Mouse (Mus musculus) small intestine, adult 2 months (tissue): ENCODE data around the gene Tmem59. TPM values are rescaled to one million over a fixed set of nuclear protein-coding genes. Genes with fewer than 3 reads are reported as not detected.
A peak's percentile ranks its signal among the peaks of the same experiment; 100 is the strongest.

Experiments
- H3K27ac ChIP-seq: fragments of 200-500 bp; 2 replicates; pipeline ENCODE4 v1.5.1; 2012; ENCODE audit warnings: low read depth, low read length, control low read depth, inconsistent platforms; ENCODE audit not compliant: insufficient read depth
- H3K27me3 ChIP-seq: fragments of 200-500 bp; 2 replicates; pipeline ENCODE4 v1.6.1; 2012; ENCODE audit warnings: mild to moderate bottlenecking, moderate library complexity, low read length, inconsistent platforms; ENCODE audit not compliant: control insufficient read depth, insufficient read depth
- H3K36me3 ChIP-seq: fragments of 200-500 bp; 2 replicates; pipeline ENCODE4 v1.6.1; 2012; ENCODE audit warnings: mild to moderate bottlenecking, low read length, control low read depth, inconsistent platforms; ENCODE audit not compliant: control insufficient read depth, insufficient read depth
- H3K4me1 ChIP-seq: fragments of 200-500 bp; 2 replicates; pipeline ENCODE4 v1.6.1; 2012; ENCODE audit warnings: low read length, inconsistent platforms, mixed read lengths; ENCODE audit not compliant: control insufficient read depth, insufficient read depth, insufficient read length
- H3K4me3 ChIP-seq: fragments of 200-500 bp; 2 replicates; pipeline ENCODE4 v1.5.1; 2012; ENCODE audit warnings: low read depth, mild to moderate bottlenecking, control low read depth, inconsistent platforms, low read length, moderate library complexity
- CTCF ChIP-seq: fragments of 200-500 bp; IDR thresholded peaks from 2 replicates; pipeline ENCODE4 v1.5.1; 2012; ENCODE audit warnings: low read depth, mild to moderate bottlenecking, control low read depth, inconsistent platforms, low read length, moderate library complexity, mixed read lengths; ENCODE audit not compliant: insufficient replicate concordance, insufficient read length; ENCODE audit errors: extremely low read depth
- POLR2A ChIP-seq: fragments of 200-500 bp; IDR thresholded peaks from 2 replicates; pipeline ENCODE4 v1.6.1; 2012; ENCODE audit warnings: low read depth, mild to moderate bottlenecking, control low read depth, inconsistent platforms, low read length, moderate library complexity
- WGBS: fragments of 180-500 bp; shearing (Covaris S2); methylation state at CpG from one replicate; pipeline ENCODE4 v1.1.7; 2018; 5-methylcytosine and 5-hydroxymethylcytosine counted together
- polyA plus RNA-seq: library from polyadenylated mRNA; depleted of rRNA; stranded (reverse); fragments of >200 nt; gene quantifications from 2 replicates; pipeline ENCODE4 v1.2.3, GENCODE M21; 2012

Tmem59 gene
- polyA plus RNA-seq, 1 experiment: 222 TPM

- Histone ChIP-seq H3K4me1 (no peaks in the 10 kb centered on the region), H3K4me3 (no peak overlapping the region), H3K27ac (no peak overlapping the region), H3K36me3 (peaks cover 65% of the 10 kb centered on the region), H3K27me3 (no peaks in the 10 kb centered on the region)
- TF ChIP-seq POLR2A (no peak), CTCF (no peak)
- WGBS: 91% methylated on average over 3 of the region's 3 CpGs
Observed at GRCm38 (mm10) chr4:107201779-107202178, 23.6 kb downstream of the Tmem59 start.

DNA sequence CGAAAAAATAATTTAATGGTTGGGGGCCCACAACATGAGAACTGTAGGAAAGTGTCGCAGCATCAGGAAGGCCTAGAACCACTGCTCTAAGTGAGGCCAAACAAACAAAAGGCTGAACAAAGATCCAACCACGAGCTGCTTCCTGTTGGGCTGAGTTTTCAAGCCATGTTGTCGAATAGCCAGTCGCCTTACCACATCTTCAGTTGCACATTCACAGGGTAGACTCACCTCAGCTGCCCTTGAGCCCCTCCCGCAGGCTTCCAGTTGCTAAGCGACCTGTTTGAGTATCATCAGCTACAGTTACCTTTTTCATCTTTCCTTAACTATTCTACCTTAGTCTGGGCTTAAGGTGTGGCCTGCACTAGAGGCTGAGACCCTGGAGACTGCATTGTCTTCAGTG is 24.8 kb downstream of the Tmem59 start:
- Histone ChIP-seq H3K27me3 (no peaks in the 10 kb centered on the region), H3K4me3 (no peak overlapping the region), H3K36me3 (peaks cover 58% of the 10 kb centered on the region), H3K4me1 (no peaks in the 10 kb centered on the region), H3K27ac (no peak overlapping the region)
- 70% methylated on average over 7 of the region's 7 CpGs for WGBS
- TF ChIP-seq CTCF (no peak), POLR2A (no peak)

DNA sequence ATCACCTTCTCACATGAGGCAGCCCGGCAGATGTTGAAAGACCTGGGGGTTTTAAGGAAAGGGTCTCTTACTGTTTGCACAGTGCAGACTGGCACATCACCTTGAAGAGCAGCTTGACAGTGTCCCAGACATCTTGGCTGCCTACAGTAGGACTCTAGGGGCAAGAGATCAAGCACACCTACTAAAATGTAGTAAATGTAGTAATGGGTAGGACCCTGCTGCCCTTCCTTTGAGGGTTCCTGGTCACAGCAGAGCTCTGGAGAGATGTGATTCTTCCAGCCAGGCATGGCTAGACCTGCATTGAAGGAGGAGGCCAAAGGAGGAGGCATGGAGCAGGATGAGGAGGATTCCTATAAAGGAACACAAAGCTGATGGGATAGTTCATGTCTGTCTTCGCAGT is 28.8 kb downstream of the Tmem59 start:
- Histone ChIP-seq H3K27ac (no peak overlapping the region), H3K4me1 (no peaks in the 10 kb centered on the region), H3K27me3 (no peaks in the 10 kb centered on the region), H3K4me3 (no peak overlapping the region), H3K36me3 (peaks cover 30% of the 10 kb centered on the region)
- no peak for TF ChIP-seq POLR2A
- TF ChIP-seq CTCF: no peak
- 97% methylated on average over 2 of the region's 2 CpGs for WGBS

DNA sequence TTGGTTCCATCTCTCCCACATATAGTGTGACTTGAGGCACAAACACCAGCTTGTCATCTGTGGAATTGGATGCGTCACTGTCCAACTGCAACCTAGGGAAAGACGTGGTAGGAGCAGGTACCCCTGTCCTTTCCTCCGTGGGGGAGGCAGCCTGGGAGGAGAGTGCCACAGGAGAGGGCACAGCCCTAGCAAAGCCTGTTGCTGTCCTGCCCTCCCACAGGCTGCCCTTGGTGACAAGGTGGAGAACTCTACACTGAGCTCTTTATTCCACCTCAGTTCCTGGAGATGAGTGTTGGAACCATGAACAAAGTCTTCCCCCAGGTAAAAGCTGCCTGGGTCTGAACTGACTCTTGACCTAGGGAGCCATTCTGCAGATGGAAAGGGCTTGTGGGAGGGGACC is 30.7 kb downstream of the Tmem59 start, which contains the start of gene Ldlrad1:
Gene Ldlrad1, plus strand, starts transcription at position 301 of the 400 bp plus-strand sequence.
- Histone ChIP-seq H3K27ac (no peak within 1 kb of the TSS), H3K4me3 (no peak within 1 kb of the TSS), H3K27me3 (no peaks in the 10 kb centered on the region), H3K36me3 (peaks cover 19% of the 10 kb centered on the region), H3K4me1 (no peaks in the 10 kb centered on the region)
- 78% methylated on average over 3 of the region's 3 CpGs for WGBS
- no peak for TF ChIP-seq POLR2A
- TF ChIP-seq CTCF: no peak

DNA sequence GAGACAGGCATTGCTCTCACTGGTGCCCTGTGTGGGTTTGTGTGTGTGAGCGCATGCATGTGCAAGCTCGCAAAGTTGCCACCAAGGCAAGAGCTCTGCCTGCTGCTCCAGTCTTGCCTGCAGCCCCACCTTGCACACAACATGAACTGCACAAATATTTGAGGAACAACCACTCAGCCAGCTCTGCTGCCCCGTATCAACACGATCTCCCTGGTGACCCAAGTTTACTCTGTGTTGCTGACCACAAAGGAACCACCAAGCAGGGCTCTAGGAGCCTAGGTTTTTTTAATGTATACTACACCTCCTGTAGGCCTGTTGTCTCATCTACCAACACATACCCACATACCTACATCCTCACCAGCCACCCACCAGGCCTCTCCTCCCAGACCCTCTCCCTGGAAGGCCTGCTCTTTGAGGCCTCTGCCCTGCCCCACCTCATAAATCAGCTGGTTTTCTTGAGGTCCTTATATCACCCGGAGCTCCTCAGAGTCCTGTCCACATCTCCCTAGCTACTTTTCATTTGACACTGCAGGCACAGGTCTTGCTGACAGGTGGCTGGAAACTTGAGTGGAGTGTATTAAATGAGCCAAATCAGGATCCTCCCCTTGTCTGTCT is 32.4 kb downstream of the Tmem59 start:
- peaks cover 7% of the 10 kb centered on the region for H3K36me3 ChIP-seq
- no peaks in the 10 kb centered on the region for H3K4me1 ChIP-seq
- no peak overlapping the region for H3K4me3 ChIP-seq
- H3K27ac ChIP-seq: no peak overlapping the region
- WGBS: 44% methylated on average over 5 of the region's 5 CpGs
- H3K27me3 ChIP-seq: no peaks in the 10 kb centered on the region
- TF ChIP-seq POLR2A (no peak), CTCF (no peak)

DNA sequence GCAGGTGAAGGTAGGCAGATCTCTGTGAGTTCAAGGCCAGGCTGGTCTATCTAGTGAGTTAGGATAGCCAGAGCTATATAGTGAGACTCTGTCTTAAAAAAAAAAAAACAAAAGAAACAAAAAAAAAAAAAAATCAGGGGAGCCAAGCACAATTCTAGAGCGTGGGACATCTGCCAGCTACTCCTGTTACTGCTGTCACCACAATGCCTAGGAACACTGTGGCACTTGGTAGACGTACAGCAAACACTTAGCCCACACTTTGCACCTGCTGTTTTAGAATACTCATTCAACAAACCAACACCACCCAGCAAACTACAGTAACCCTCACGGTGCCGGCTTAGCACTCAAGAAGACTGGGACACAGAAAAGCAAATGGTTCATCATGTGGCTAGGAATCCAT is 33.3 kb downstream of the Tmem59 start:
- 58% methylated on average over 4 of the region's 4 CpGs for WGBS
- Histone ChIP-seq H3K27me3 (no peaks in the 10 kb centered on the region), H3K36me3 (peaks cover 4% of the 10 kb centered on the region; the same call in 1 of the 2 replicates), H3K4me1 (no peaks in the 10 kb centered on the region), H3K4me3 (no peak overlapping the region), H3K27ac (no peak overlapping the region)
- TF ChIP-seq CTCF: no peak

GRCm38 (mm10) chr4:107211936-107212335 is 33.7 kb downstream of the Tmem59 start:
- H3K27me3 ChIP-seq: no peaks in the 10 kb centered on the region
- H3K4me3 ChIP-seq: no peak overlapping the region
- H3K36me3 ChIP-seq: peaks cover 4% of the 10 kb centered on the region; the same call in 1 of the 2 replicates
- TF ChIP-seq POLR2A (no peak), CTCF (no peak)
- H3K4me1 ChIP-seq: peaks cover under 1% of the 10 kb centered on the region; the same call in 1 of the 2 replicates
- 84% methylated on average over 5 of the region's 5 CpGs for WGBS
- no peak overlapping the region for H3K27ac ChIP-seq

DNA sequence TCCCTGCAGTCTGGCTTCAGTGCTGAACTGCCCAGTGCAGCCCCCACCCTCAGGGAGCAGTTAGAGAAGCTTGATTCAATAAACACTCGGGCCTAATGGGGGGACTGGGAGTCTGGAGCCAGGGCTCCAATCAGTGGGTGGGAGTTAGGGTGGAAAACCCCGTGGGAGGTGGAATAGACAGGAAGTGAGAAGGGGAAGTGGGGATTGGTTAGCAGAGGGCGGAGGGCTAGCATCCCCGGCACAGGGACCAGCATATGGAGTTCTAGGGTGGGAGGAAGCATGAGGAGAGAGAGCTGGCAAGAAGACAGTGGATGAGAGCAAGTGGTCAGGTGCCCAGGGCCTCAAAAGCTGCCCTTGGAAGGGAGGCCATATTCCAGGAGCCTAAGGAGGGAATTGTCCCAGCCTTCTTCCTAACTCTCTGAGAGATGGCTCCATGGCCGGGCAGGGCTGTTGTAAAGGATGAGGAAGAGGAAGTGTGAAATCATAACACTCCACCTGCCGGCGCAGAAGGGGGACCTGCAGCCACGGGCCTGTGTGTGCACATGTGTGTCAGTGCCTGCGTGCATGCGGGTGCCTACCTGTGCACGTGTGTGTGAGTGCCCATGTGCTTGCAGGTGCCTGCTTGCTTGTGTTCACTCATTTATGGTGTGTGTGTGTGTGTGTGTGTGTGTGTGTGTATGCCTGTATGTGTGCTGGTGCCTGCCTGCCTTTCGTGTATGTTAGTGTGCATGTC is 35.2 kb downstream of the Tmem59 start:
- Histone ChIP-seq H3K4me1 (peaks cover 9% of the 10 kb centered on the region; the same call in 1 of the 2 replicates), H3K27ac (no peak overlapping the region), H3K27me3 (no peaks in the 10 kb centered on the region), H3K4me3 (no peak overlapping the region), H3K36me3 (0 out of 2 replicates have a peak, but pooled peaks cover 2% of the 10 kb centered on the region)
- TF ChIP-seq POLR2A: no peak
- 0 out of 2 replicates have a peak, but pooled peaks have one; percentile 5 for TF ChIP-seq CTCF
- 49% methylated on average over 12 of the region's 12 CpGs for WGBS
